Mouse (Mus musculus) C2C12 (cell line): ENCODE data around the gene Grm6.

Source experiments
- CEBPB ChIP-seq: IDR thresholded peaks from one replicate; pipeline ENCODE4 v1.6.1; 2011; ENCODE audit warnings: low read depth, mild to moderate bottlenecking, control low read depth, moderate library complexity
- CTCF ChIP-seq: IDR thresholded peaks from one replicate; pipeline ENCODE4 v1.5.1; 2011; ENCODE audit not compliant: control insufficient read depth, insufficient read depth, insufficient read length
- FOSL1 ChIP-seq: IDR thresholded peaks from one replicate; pipeline ENCODE4 v1.8.0; 2011; ENCODE audit warnings: mild to moderate bottlenecking, low read length; ENCODE audit not compliant: poor library complexity, insufficient read depth, severe bottlenecking
- MAX ChIP-seq: IDR thresholded peaks from one replicate; pipeline ENCODE4 v1.6.1; 2011; ENCODE audit warnings: mild to moderate bottlenecking, control low read depth
- MYOD1 ChIP-seq: IDR thresholded peaks from one replicate; pipeline ENCODE4 v1.6.1; 2011; ENCODE audit warnings: low read depth; ENCODE audit not compliant: control insufficient read depth, insufficient read length
- MYOG ChIP-seq: IDR thresholded peaks from one replicate; pipeline ENCODE4 v1.6.1; 2011; ENCODE audit not compliant: control insufficient read depth, insufficient read length; ENCODE audit errors: extremely low read depth
- USF1 ChIP-seq: IDR thresholded peaks from one replicate; pipeline ENCODE4 v1.6.1; 2011; ENCODE audit warnings: low read depth, mild to moderate bottlenecking, control low read depth, moderate library complexity

GRCm38 (mm10) chr11:50908136-50908535, 57.7 kb downstream of the Grm6 start:
- TF ChIP-seq CTCF (no peak), MYOG (no peak), USF1 (no peak), MAX (no peak), CEBPB (no peak), MYOD1 (no peak), FOSL1 (no peak)
